Mouse (Mus musculus) erythroblast, embryonic 14.5 days (primary cell): ENCODE data around the gene Bmpr1b.

Source experiments
- GATA1 ChIP-seq: IDR thresholded peaks from 2 replicates; pipeline ENCODE4 v1.6.1; 2012; ENCODE audit warnings: low read length, inconsistent platforms, mixed read lengths
- TAL1 ChIP-seq: IDR thresholded peaks from 3 replicates; pipeline ENCODE4 v1.6.1; 2012; ENCODE audit warnings: low read length, inconsistent platforms, mixed read lengths

- TF ChIP-seq TAL1: no peak
- TF ChIP-seq GATA1: no peak
These were observed 253.2 kb downstream of the Bmpr1b start for GRCm38 (mm10) chr3:141915995-141916394.
